In the genomic region with DNA sequence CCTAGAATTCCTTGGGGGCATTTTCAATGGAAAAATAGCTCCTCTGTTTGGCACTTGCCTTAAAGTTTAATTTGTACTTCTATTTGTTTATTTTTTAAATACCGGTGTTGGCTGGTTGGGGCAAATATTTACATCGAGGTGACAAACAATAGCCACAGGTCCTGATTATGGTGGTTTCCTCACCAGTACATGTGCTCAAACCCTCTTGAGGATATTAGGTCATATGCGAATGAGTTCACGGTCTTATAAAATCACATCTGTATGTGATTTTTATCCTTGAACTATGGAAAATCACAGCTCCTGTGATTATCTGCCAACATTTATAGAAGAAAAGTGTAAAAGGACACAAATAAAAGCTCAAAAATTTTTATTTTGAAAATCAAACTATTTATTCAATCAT, we compare ENCODE assay signal across 13 mouse cellular contexts. TPM values are rescaled to one million over a fixed set of nuclear protein-coding genes. Genes with fewer than 3 reads are reported as not detected.
DNase-seq lines count a peak whose midpoint lies in the region; ATAC-seq and TF ChIP-seq lines count a peak whose summit lies in the region.
"Had no signal": no experiment of that assay in that cellular context is flagged by ENCODE, and none has a peak within 500 bp of the region (broad histone marks: within the 10 kb centered on the region; RNA-seq: fewer than 3 reads in every experiment).

No protein-coding gene starts in this region.

- no peaks in the 10 kb centered on the region for H3K36me3 ChIP-seq in intestine, embryonic 16.5 days (ENCODE audit: control insufficient read depth, insufficient read depth, low read length)
- H3K36me3 ChIP-seq in intestine, postnatal 0 days (ENCODE audit: control insufficient read depth, insufficient read depth), result no peaks in the 10 kb centered on the region
- H3K36me3 ChIP-seq in limb, embryonic 10.5 days, result no peaks in the 10 kb centered on the region
- H3K36me3 ChIP-seq in midbrain, embryonic 14.5 days (ENCODE audit: control insufficient read depth, insufficient read depth, low read length), result no peaks in the 10 kb centered on the region

- no peak for DNase-seq in gastrocnemius, adult 2 months
- DNase-seq in gastrocnemius, postnatal 25 days, result no peak
- peak; percentile 62 for DNase-seq in 3T3-L1 (ENCODE audit: low read depth, low spot score)
- DNase-seq in limb, embryonic 10.5 days (ENCODE audit: low spot score), result no peak
- no peak for DNase-seq in layer of hippocampus, adult 8-10 months (ENCODE audit: low spot score in 2 of 2)
- DNase-seq in midbrain, embryonic 14.5 days, result no peak
- DNase-seq: layer of hippocampus, adult 9-11 months had no signal

- WGBS in intestine, embryonic 16.5 days, result 66% methylated on average over 4 of the region's 4 CpGs
- 67% methylated on average over 4 of the region's 4 CpGs for WGBS in intestine, postnatal 0 days
- 80% methylated on average over 4 of the region's 4 CpGs for WGBS in limb, embryonic 10.5 days
- 82% methylated on average over 4 of the region's 4 CpGs for WGBS in midbrain, embryonic 14.5 days

- H3K4me1 ChIP-seq in intestine, embryonic 16.5 days (ENCODE audit: control insufficient read depth, insufficient read depth, low read length), result peaks cover 16% of the 10 kb centered on the region
- no peaks in the 10 kb centered on the region for H3K4me1 ChIP-seq in intestine, postnatal 0 days (replicated peaks; ENCODE audit: control insufficient read depth, insufficient read depth, low read length)
- H3K4me1 ChIP-seq in limb, embryonic 10.5 days, result peaks cover 19% of the 10 kb centered on the region
- peaks cover 10% of the 10 kb centered on the region for H3K4me1 ChIP-seq in midbrain, embryonic 14.5 days (ENCODE audit: control insufficient read depth, insufficient read depth, low read length)

- ATAC-seq in intestine, embryonic 16.5 days, result no peak
- no peak for ATAC-seq in intestine, postnatal 0 days
- no peak for ATAC-seq in midbrain, embryonic 14.5 days (ENCODE audit: low FRiP score, low TSS enrichment)

- H3K4me2 ChIP-seq in intestine, embryonic 16.5 days (ENCODE audit: low read depth, low read length), result no peak overlapping the region
- H3K4me2 ChIP-seq in intestine, postnatal 0 days (replicated peaks; ENCODE audit: low read depth), result no peak overlapping the region
- no peak overlapping the region for H3K4me2 ChIP-seq in midbrain, embryonic 14.5 days (ENCODE audit: low read length)

- no peak for TF ChIP-seq CTCF in gastrocnemius, adult 2 months (IDR thresholded peaks at IDR 0.05)
- no peak for TF ChIP-seq CTCF in intestine, postnatal 0 days (IDR thresholded peaks at IDR 0.05; ENCODE audit: low read depth)

- H3K9me3 ChIP-seq in intestine, embryonic 16.5 days (ENCODE audit: control insufficient read depth, low read length), result no peaks in the 10 kb centered on the region
- no peaks in the 10 kb centered on the region for H3K9me3 ChIP-seq in intestine, postnatal 0 days (ENCODE audit: control insufficient read depth)
- no peaks in the 10 kb centered on the region for H3K9me3 ChIP-seq in limb, embryonic 10.5 days (replicated peaks)
- no peaks in the 10 kb centered on the region for H3K9me3 ChIP-seq in midbrain, embryonic 14.5 days (ENCODE audit: control insufficient read depth, low read length)

- H3K4me3 ChIP-seq in gastrocnemius, adult 2 months, result peak overlapping the region; percentile 77; the same call in 1 of the 2 replicates
- no peak overlapping the region for H3K4me3 ChIP-seq in intestine, embryonic 16.5 days (ENCODE audit: low read length)
- no peak overlapping the region for H3K4me3 ChIP-seq in intestine, postnatal 0 days (ENCODE audit: low read depth, low read length)
- no peak overlapping the region for H3K4me3 ChIP-seq in limb, embryonic 10.5 days
- no peak overlapping the region for H3K4me3 ChIP-seq in midbrain, embryonic 14.5 days (replicated peaks; ENCODE audit: low read depth, low read length)

- H3K9ac ChIP-seq in intestine, embryonic 16.5 days (ENCODE audit: low read depth, low read length), result no peak overlapping the region
- no peak overlapping the region for H3K9ac ChIP-seq in intestine, postnatal 0 days (ENCODE audit: low read depth, low read length)
- H3K9ac ChIP-seq in midbrain, embryonic 14.5 days (replicated peaks; ENCODE audit: low read length), result no peak overlapping the region

- no peaks in the 10 kb centered on the region; the same call in 1 of the 2 replicates for H3K27me3 ChIP-seq in intestine, embryonic 16.5 days (replicated peaks; ENCODE audit: control insufficient read depth, insufficient read depth, low read length)
- H3K27me3 ChIP-seq in intestine, postnatal 0 days (replicated peaks; ENCODE audit: control insufficient read depth, insufficient read depth, low read length), result 0 out of 2 replicates have a peak, but pooled peaks cover 3% of the 10 kb centered on the region
- H3K27me3 ChIP-seq in limb, embryonic 10.5 days (ENCODE audit: low read depth, poor library complexity, severe bottlenecking), result peaks cover 10% of the 10 kb centered on the region
- H3K27me3 ChIP-seq in midbrain, embryonic 14.5 days (ENCODE audit: control insufficient read depth, insufficient read depth, low read length), result no peaks in the 10 kb centered on the region

- intact Hi-C loops in gastrocnemius, adult 2 months (cut with DNase I), result no loop called here

- peak overlapping the region; percentile 92 for H3K27ac ChIP-seq in gastrocnemius, adult 2 months
- H3K27ac ChIP-seq in intestine, embryonic 16.5 days (ENCODE audit: low read length), result peak overlapping the region; percentile 81; the same call in 1 of the 2 replicates
- no peak overlapping the region for H3K27ac ChIP-seq in intestine, postnatal 0 days (ENCODE audit: low read depth, low read length)
- peak overlapping the region; percentile 93 for H3K27ac ChIP-seq in limb, embryonic 10.5 days
- no peak overlapping the region for H3K27ac ChIP-seq in midbrain, embryonic 14.5 days (replicated peaks; ENCODE audit: low read depth, low read length)
- H3K27ac ChIP-seq: macrophage had no signal

RNA-seq across cellular contexts. Expression of gene Clec14a, which starts 0.4 kb away (rescaled TPM):
- total RNA-seq in gastrocnemius, adult 2 months (2021), result 1 to 10 TPM; 2.5 to 4.2 TPM
- total RNA-seq in gastrocnemius, postnatal 25 days (2021), result 1 to 10 TPM; 4.5 to 7.2 TPM
- polyA plus RNA-seq in intestine, embryonic 16.5 days (2015; fragmentation: Nextera tagmentation; extraction: Ambion mirVana), result 7.9 and 8.0 TPM in 2 replicates
- polyA plus RNA-seq in intestine, postnatal 0 days (2015; fragmentation: Nextera tagmentation; extraction: Ambion mirVana), result 5.3 and 6.3 TPM in 2 replicates
- polyA plus RNA-seq in limb, embryonic 10.5 days (2016; fragmentation: Nextera tagmentation; extraction: Ambion mirVana), result 3.9 and 6.0 TPM in 2 replicates
- 1 to 10 TPM; 2.9 to 4.0 (median 3.7) TPM for total RNA-seq in layer of hippocampus, adult 8-10 months (2022)
- 0.96 and 5.1 TPM in 2 replicates for polyA plus RNA-seq in midbrain, embryonic 14.5 days (2014; fragmentation: Nextera tagmentation; extraction: Ambion mirVana)
- total RNA-seq: common myeloid progenitor, adult 5-6 weeks; granulocyte monocyte progenitor cell, adult 5-6 weeks had no signal
- polyA plus RNA-seq: macrophage had no signal

RNA-seq across cellular contexts. Expression of gene Sstr1, which starts 57.9 kb away (rescaled TPM):
- total RNA-seq in gastrocnemius, adult 2 months (2021), result not detected
- total RNA-seq in gastrocnemius, postnatal 25 days (2021), result not detected
- 1.4 and 1.8 TPM in 2 replicates for polyA plus RNA-seq in intestine, embryonic 16.5 days (2015; fragmentation: Nextera tagmentation; extraction: Ambion mirVana)
- polyA plus RNA-seq in intestine, postnatal 0 days (2015; fragmentation: Nextera tagmentation; extraction: Ambion mirVana), result 2.7 TPM in 2 replicates
- 0.14 and 0.56 TPM in 2 replicates for polyA plus RNA-seq in limb, embryonic 10.5 days (2016; fragmentation: Nextera tagmentation; extraction: Ambion mirVana)
- total RNA-seq in layer of hippocampus, adult 8-10 months (2022), result 10 to 100 TPM; 23.9 to 28.7 (median 25.9) TPM
- 4.8 and 17.3 TPM in 2 replicates for polyA plus RNA-seq in midbrain, embryonic 14.5 days (2014; fragmentation: Nextera tagmentation; extraction: Ambion mirVana)
- total RNA-seq: adrenal gland, postnatal 25 days; common myeloid progenitor, adult 5-6 weeks; granulocyte monocyte progenitor cell, adult 5-6 weeks had no signal
- polyA plus RNA-seq: macrophage had no signal

Comparison
In these comparisons a context has a peak if more than half of its experiments do, and no peak if none do; other contexts are left out.
1. H3K27ac ChIP-seq: peak in gastrocnemius, adult 2 months (single experiment), intestine, embryonic 16.5 days (single experiment) and limb, embryonic 10.5 days (single experiment); none in intestine, postnatal 0 days (single experiment) and midbrain, embryonic 14.5 days (single experiment).